Mouse (Mus musculus): ENCODE measurements around the gene Myo1b. TPM values are rescaled to one million over a fixed set of nuclear protein-coding genes. Genes with fewer than 3 reads are reported as not detected.

Myo1b gene
- polyA plus RNA-seq, 1 experiment from 2014 or later, result 109 TPM

- Histone ChIP-seq H3K27me3 (ENCODE audit: control insufficient read depth, insufficient read depth, low read length) (no peaks in the 10 kb centered on the region), H3K36me3 (ENCODE audit: control insufficient read depth, insufficient read depth, low read length) (no peaks in the 10 kb centered on the region; the same call in 1 of the 2 replicates), H3K27ac (ENCODE audit: low read depth, low read length) (no peak overlapping the region), H3K4me1 (replicated peaks; ENCODE audit: control insufficient read depth, insufficient read depth, low read length) (no peaks in the 10 kb centered on the region), H3K4me2 (ENCODE audit: low read depth, low read length, severe bottlenecking) (no peak overlapping the region), H3K9me3 (ENCODE audit: control insufficient read depth, low read length) (no peaks in the 10 kb centered on the region), H3K9ac (ENCODE audit: low read length) (no peak overlapping the region), H3K4me3 (ENCODE audit: low read depth, low read length) (no peak overlapping the region)
- DNase-seq (ENCODE audit: low spot score) (no peak), ATAC-seq (replicated peaks; ENCODE audit: low FRiP score) (no peak)
- 88% methylated on average over 9 of the region's 9 CpGs for WGBS
These were observed 86.5 kb downstream of the Myo1b start for GRCm38 (mm10) chr1:51829353-51829752.

GRCm38 (mm10) chr1:51822531-51822930, 93.3 kb downstream of the Myo1b start:
- DNase-seq (ENCODE audit: low spot score), result no peak
- WGBS, result 89% methylated on average over 4 of the region's 4 CpGs
- H3K4me2 ChIP-seq (ENCODE audit: low read depth, low read length, severe bottlenecking), result no peak overlapping the region
- no peaks in the 10 kb centered on the region for H3K4me1 ChIP-seq (replicated peaks; ENCODE audit: control insufficient read depth, insufficient read depth, low read length)
- no peak overlapping the region for H3K9ac ChIP-seq (ENCODE audit: low read length)
- no peak for ATAC-seq (replicated peaks; ENCODE audit: low FRiP score)
- H3K27ac ChIP-seq (ENCODE audit: low read depth, low read length), result no peak overlapping the region
- no peaks in the 10 kb centered on the region for H3K9me3 ChIP-seq (ENCODE audit: control insufficient read depth, low read length)
- no peaks in the 10 kb centered on the region for H3K27me3 ChIP-seq (ENCODE audit: control insufficient read depth, insufficient read depth, low read length)
- no peaks in the 10 kb centered on the region for H3K36me3 ChIP-seq (ENCODE audit: control insufficient read depth, insufficient read depth, low read length)
- H3K4me3 ChIP-seq (ENCODE audit: low read depth, low read length), result no peak overlapping the region

GRCm38 (mm10) chr1:51821701-51822495, 94.0 kb downstream of the Myo1b start:
- no peak for DNase-seq (ENCODE audit: low spot score)
- H3K4me1 ChIP-seq (replicated peaks; ENCODE audit: control insufficient read depth, insufficient read depth, low read length), result no peaks in the 10 kb centered on the region
- no peak for ATAC-seq (replicated peaks; ENCODE audit: low FRiP score)
- H3K27ac ChIP-seq (ENCODE audit: low read depth, low read length), result no peak overlapping the region
- no peaks in the 10 kb centered on the region for H3K27me3 ChIP-seq (ENCODE audit: control insufficient read depth, insufficient read depth, low read length)
- H3K9ac ChIP-seq (ENCODE audit: low read length), result no peak overlapping the region
- no peaks in the 10 kb centered on the region for H3K9me3 ChIP-seq (ENCODE audit: control insufficient read depth, low read length)
- H3K4me2 ChIP-seq (ENCODE audit: low read depth, low read length, severe bottlenecking), result no peak overlapping the region
- WGBS, result 90% methylated on average over 13 of the region's 13 CpGs
- no peak overlapping the region for H3K4me3 ChIP-seq (ENCODE audit: low read depth, low read length)
- H3K36me3 ChIP-seq (ENCODE audit: control insufficient read depth, insufficient read depth, low read length), result no peaks in the 10 kb centered on the region

GRCm38 (mm10) chr1:51820520-51820919, 95.4 kb downstream of the Myo1b start:
- H3K36me3 ChIP-seq (ENCODE audit: control insufficient read depth, insufficient read depth, low read length), result no peaks in the 10 kb centered on the region
- no peak for ATAC-seq (replicated peaks; ENCODE audit: low FRiP score)

GRCm38 (mm10) chr1:51820013-51820441, 95.8 kb downstream of the Myo1b start:
- H3K9me3 ChIP-seq (ENCODE audit: control insufficient read depth, low read length), result no peaks in the 10 kb centered on the region
- no peak overlapping the region for H3K27ac ChIP-seq (ENCODE audit: low read depth, low read length)
- no peaks in the 10 kb centered on the region for H3K36me3 ChIP-seq (ENCODE audit: control insufficient read depth, insufficient read depth, low read length)
- no peaks in the 10 kb centered on the region for H3K27me3 ChIP-seq (ENCODE audit: control insufficient read depth, insufficient read depth, low read length)
- DNase-seq (ENCODE audit: low spot score) (no peak), ATAC-seq (replicated peaks; ENCODE audit: low FRiP score) (no peak)
- H3K9ac ChIP-seq (ENCODE audit: low read length), result no peak overlapping the region
- no peak overlapping the region for H3K4me2 ChIP-seq (ENCODE audit: low read depth, low read length, severe bottlenecking)
- no peaks in the 10 kb centered on the region for H3K4me1 ChIP-seq (replicated peaks; ENCODE audit: control insufficient read depth, insufficient read depth, low read length)
- no peak overlapping the region for H3K4me3 ChIP-seq (ENCODE audit: low read depth, low read length)
- 87% methylated on average over 7 of the region's 7 CpGs for WGBS

More at GRCm38 (mm10) chr1:51820520-51820919, 95.4 kb downstream of the Myo1b start:
- Histone ChIP-seq H3K4me1 (replicated peaks; ENCODE audit: control insufficient read depth, insufficient read depth, low read length) (no peaks in the 10 kb centered on the region), H3K9me3 (ENCODE audit: control insufficient read depth, low read length) (no peaks in the 10 kb centered on the region), H3K27me3 (ENCODE audit: control insufficient read depth, insufficient read depth, low read length) (no peaks in the 10 kb centered on the region), H3K9ac (ENCODE audit: low read length) (no peak overlapping the region), H3K4me3 (ENCODE audit: low read depth, low read length) (no peak overlapping the region), H3K4me2 (ENCODE audit: low read depth, low read length, severe bottlenecking) (no peak overlapping the region), H3K27ac (ENCODE audit: low read depth, low read length) (no peak overlapping the region)
- 92% methylated on average over 6 of the region's 6 CpGs for WGBS
- DNase-seq (ENCODE audit: low spot score), result no peak

GRCm38 (mm10) chr1:51815636-51816035, 100.2 kb downstream of the Myo1b start:
- Histone ChIP-seq H3K9ac (ENCODE audit: low read length) (no peak overlapping the region), H3K4me3 (ENCODE audit: low read depth, low read length) (no peak overlapping the region), H3K4me1 (replicated peaks; ENCODE audit: control insufficient read depth, insufficient read depth, low read length) (no peaks in the 10 kb centered on the region), H3K9me3 (ENCODE audit: control insufficient read depth, low read length) (no peaks in the 10 kb centered on the region), H3K27me3 (ENCODE audit: control insufficient read depth, insufficient read depth, low read length) (no peaks in the 10 kb centered on the region), H3K36me3 (ENCODE audit: control insufficient read depth, insufficient read depth, low read length) (no peaks in the 10 kb centered on the region), H3K4me2 (ENCODE audit: low read depth, low read length, severe bottlenecking) (no peak overlapping the region), H3K27ac (ENCODE audit: low read depth, low read length) (no peak overlapping the region)
- 93% methylated on average over 1 of the region's 1 CpGs for WGBS
- ATAC-seq (replicated peaks; ENCODE audit: low FRiP score) (no peak), DNase-seq (ENCODE audit: low spot score) (no peak)

GRCm38 (mm10) chr1:51814854-51815630, 100.8 kb downstream of the Myo1b start:
- no peak overlapping the region for H3K27ac ChIP-seq (ENCODE audit: low read depth, low read length)
- 82% methylated on average over 5 of the region's 5 CpGs for WGBS
- no peaks in the 10 kb centered on the region for H3K27me3 ChIP-seq (ENCODE audit: control insufficient read depth, insufficient read depth, low read length)
- DNase-seq (ENCODE audit: low spot score), result no peak
- no peak for ATAC-seq (replicated peaks; ENCODE audit: low FRiP score)
- no peak overlapping the region for H3K4me3 ChIP-seq (ENCODE audit: low read depth, low read length)
- no peaks in the 10 kb centered on the region for H3K4me1 ChIP-seq (replicated peaks; ENCODE audit: control insufficient read depth, insufficient read depth, low read length)
- no peaks in the 10 kb centered on the region for H3K36me3 ChIP-seq (ENCODE audit: control insufficient read depth, insufficient read depth, low read length)
- no peak overlapping the region for H3K9ac ChIP-seq (ENCODE audit: low read length)
- H3K9me3 ChIP-seq (ENCODE audit: control insufficient read depth, low read length), result no peaks in the 10 kb centered on the region
- no peak overlapping the region for H3K4me2 ChIP-seq (ENCODE audit: low read depth, low read length, severe bottlenecking)

GRCm38 (mm10) chr1:51808847-51809246, 107.0 kb downstream of the Myo1b start:
- DNase-seq (ENCODE audit: low spot score), result no peak
- no peak overlapping the region for H3K27ac ChIP-seq (ENCODE audit: low read depth, low read length)

More at GRCm38 (mm10) chr1:51808847-51809246, 107.0 kb downstream of the Myo1b start:
- Histone ChIP-seq H3K4me1 (replicated peaks; ENCODE audit: control insufficient read depth, insufficient read depth, low read length) (peaks cover 2% of the 10 kb centered on the region; the same call in 1 of the 2 replicates), H3K4me2 (ENCODE audit: low read depth, low read length, severe bottlenecking) (no peak overlapping the region), H3K27me3 (ENCODE audit: control insufficient read depth, insufficient read depth, low read length) (no peaks in the 10 kb centered on the region), H3K4me3 (ENCODE audit: low read depth, low read length) (no peak overlapping the region), H3K36me3 (ENCODE audit: control insufficient read depth, insufficient read depth, low read length) (no peaks in the 10 kb centered on the region), H3K9me3 (ENCODE audit: control insufficient read depth, low read length) (no peaks in the 10 kb centered on the region), H3K9ac (ENCODE audit: low read length) (no peak overlapping the region)
- WGBS, result 90% methylated on average over 10 of the region's 10 CpGs
- ATAC-seq (replicated peaks; ENCODE audit: low FRiP score), result no peak
